Mouse (Mus musculus): ENCODE measurements at regions not wholly inside any gene's neighbourhood (a gene's known extent, or its start where the extent isn't known, plus 50 kb on each side); places are given as distances from the start of the nearest gene placed in this dataset.
"Not testable (repeated sequence)": the region's sequence is repeated elsewhere in the genome, so short reads cannot be mapped to it uniquely, and the experiment has no call there.

DNA sequence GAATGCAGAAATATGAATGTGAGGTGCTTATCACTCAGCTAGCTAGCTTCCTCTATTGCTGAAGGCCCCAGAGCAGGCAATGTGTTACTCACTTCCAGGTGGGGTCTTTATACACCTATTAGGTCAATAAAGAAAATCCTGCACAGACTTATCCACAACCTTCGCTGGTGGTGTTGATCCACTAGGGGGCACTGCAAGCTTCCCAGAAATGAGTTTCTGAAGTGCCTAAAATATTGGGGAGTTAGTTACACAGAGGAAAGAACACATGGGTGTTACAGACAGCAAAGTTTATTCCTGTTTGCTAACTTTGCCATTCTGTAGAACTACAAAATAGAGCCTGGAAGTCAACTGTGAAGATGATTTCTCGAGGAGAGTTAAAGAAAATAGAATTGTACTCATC is 836.9 kb downstream of the Dad1 start:
- not testable (repeated sequence) for H3K4me2 ChIP-seq (ENCODE audit: low read length); H3K4me3 ChIP-seq (replicated peaks; ENCODE audit: low read depth, low read length); H3K9me3 ChIP-seq (replicated peaks; ENCODE audit: low read length); H3K4me1 ChIP-seq (replicated peaks; ENCODE audit: insufficient read depth, low read length); H3K36me3 ChIP-seq (ENCODE audit: insufficient read depth, low read length); H3K27me3 ChIP-seq (ENCODE audit: insufficient read depth, low read length); H3K9ac ChIP-seq (ENCODE audit: low read depth, low read length); H3K27ac ChIP-seq; DNase-seq (ENCODE audit: low spot score); ATAC-seq (replicated peaks; ENCODE audit: low FRiP score, low read depth)
- WGBS: no CpG with 5 or more reads among the region's 2 CpGs

GRCm38 (mm10) chr14:53407500-53408227 is 846.2 kb downstream of the Dad1 start:
- not testable (repeated sequence) for H3K9me3 ChIP-seq (replicated peaks; ENCODE audit: low read length); H3K27ac ChIP-seq; H3K9ac ChIP-seq (ENCODE audit: low read depth, low read length); H3K36me3 ChIP-seq (ENCODE audit: insufficient read depth, low read length); ATAC-seq (replicated peaks; ENCODE audit: low FRiP score, low read depth); H3K4me3 ChIP-seq (replicated peaks; ENCODE audit: low read depth, low read length); H3K27me3 ChIP-seq (ENCODE audit: insufficient read depth, low read length); DNase-seq (ENCODE audit: low spot score); H3K4me1 ChIP-seq (replicated peaks; ENCODE audit: insufficient read depth, low read length); H3K4me2 ChIP-seq (ENCODE audit: low read length)
- 71% methylated on average over 2 of the region's 5 CpGs for WGBS

DNA sequence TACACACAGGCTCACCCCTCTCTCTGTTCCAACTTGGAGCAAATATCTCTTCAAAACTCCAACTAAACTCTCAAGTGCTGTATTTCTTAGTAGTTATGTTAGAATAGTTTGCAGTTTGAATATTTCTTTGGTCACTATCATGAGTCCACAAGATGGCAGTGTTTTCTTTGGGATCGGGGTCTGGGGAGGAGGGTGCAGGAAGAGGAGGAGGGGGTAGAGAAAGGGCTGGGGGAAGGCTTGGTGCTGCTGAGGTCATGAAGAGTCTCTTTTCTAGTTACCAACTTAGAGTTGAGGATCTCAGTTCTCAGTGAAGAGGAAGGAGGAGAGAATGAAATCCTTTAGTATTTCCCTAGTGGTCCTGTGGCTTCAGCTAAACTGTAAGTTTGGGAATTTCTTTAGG is 863.6 kb downstream of the Dad1 start:
- H3K4me3 ChIP-seq (replicated peaks; ENCODE audit: low read depth, low read length); DNase-seq (ENCODE audit: low spot score); H3K27me3 ChIP-seq (ENCODE audit: insufficient read depth, low read length); H3K9me3 ChIP-seq (replicated peaks; ENCODE audit: low read length); H3K9ac ChIP-seq (ENCODE audit: low read depth, low read length); H3K4me1 ChIP-seq (replicated peaks; ENCODE audit: insufficient read depth, low read length); H3K36me3 ChIP-seq (ENCODE audit: insufficient read depth, low read length); H3K27ac ChIP-seq; H3K4me2 ChIP-seq (ENCODE audit: low read length); ATAC-seq (replicated peaks; ENCODE audit: low FRiP score, low read depth): not testable (repeated sequence)
- no CpG with 5 or more reads among the region's 1 CpGs for WGBS

DNA sequence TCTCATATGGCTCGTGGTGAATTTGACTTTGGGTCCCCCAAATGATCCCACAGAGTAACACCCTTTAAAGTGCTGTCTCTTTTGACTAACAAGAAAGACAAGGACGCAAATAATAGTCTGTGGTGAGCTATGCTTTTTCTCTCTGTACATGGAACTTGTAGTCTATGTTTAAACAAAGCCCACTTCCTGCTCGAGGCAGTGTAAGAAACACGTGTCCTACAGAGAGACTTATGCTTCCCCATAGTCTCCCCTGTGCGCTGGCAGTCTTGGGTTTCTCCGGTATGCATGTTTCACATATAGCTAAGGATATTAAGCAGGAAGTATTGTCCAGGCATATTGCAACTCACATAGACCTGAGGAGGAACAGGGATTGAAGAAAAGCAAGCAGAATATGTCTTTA is 879.0 kb upstream of the Olfr1507 start:
- H3K4me3 ChIP-seq (replicated peaks; ENCODE audit: low read depth, low read length); ATAC-seq (replicated peaks; ENCODE audit: low FRiP score, low read depth); H3K9ac ChIP-seq (ENCODE audit: low read depth, low read length); H3K27me3 ChIP-seq (ENCODE audit: insufficient read depth, low read length); H3K9me3 ChIP-seq (replicated peaks; ENCODE audit: low read length); H3K36me3 ChIP-seq (ENCODE audit: insufficient read depth, low read length); H3K4me1 ChIP-seq (replicated peaks; ENCODE audit: insufficient read depth, low read length); H3K27ac ChIP-seq; DNase-seq (ENCODE audit: low spot score); H3K4me2 ChIP-seq (ENCODE audit: low read length): not testable (repeated sequence)
- 83% methylated on average over 5 of the region's 6 CpGs for WGBS

DNA sequence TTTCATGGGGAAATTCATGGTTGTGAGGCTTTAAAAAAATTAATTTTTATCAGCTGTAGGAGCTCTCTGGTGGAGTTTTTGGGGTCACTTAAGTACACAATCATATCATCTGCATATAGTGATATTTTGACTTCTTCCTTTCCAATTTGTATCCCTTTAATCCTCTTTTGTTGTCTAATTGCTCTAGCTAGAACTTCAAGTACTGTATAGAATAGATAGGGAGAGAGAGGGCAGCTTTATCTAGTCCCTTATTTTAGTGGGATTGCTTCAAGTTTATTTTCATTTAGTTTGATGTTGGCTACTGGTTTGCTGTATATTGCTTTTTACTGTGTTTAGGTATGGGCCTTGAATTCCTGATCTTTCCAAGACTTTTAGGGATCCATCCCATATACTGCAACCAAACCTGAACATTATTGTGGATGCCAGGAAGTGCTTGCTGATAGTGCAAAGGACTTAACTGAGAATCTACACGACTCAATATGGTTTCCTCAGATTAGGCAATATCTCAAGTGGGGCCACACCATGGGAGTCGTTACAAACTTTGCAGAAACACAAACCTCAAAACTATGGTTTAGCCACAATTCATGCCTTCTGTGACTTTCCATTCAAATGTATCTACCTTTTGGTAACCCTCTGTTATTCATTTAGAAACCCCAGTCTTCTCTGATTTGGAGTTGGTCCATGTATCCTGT is 878.4 kb upstream of the Olfr1507 start:
- not testable (repeated sequence) for H3K27ac ChIP-seq; ATAC-seq (replicated peaks; ENCODE audit: low FRiP score, low read depth); DNase-seq (ENCODE audit: low spot score); H3K36me3 ChIP-seq (ENCODE audit: insufficient read depth, low read length); H3K9ac ChIP-seq (ENCODE audit: low read depth, low read length); H3K4me3 ChIP-seq (replicated peaks; ENCODE audit: low read depth, low read length); H3K4me1 ChIP-seq (replicated peaks; ENCODE audit: insufficient read depth, low read length); H3K4me2 ChIP-seq (ENCODE audit: low read length); H3K27me3 ChIP-seq (ENCODE audit: insufficient read depth, low read length); H3K9me3 ChIP-seq (replicated peaks; ENCODE audit: low read length)
- no CpG with 5 or more reads among the region's 2 CpGs for WGBS

DNA sequence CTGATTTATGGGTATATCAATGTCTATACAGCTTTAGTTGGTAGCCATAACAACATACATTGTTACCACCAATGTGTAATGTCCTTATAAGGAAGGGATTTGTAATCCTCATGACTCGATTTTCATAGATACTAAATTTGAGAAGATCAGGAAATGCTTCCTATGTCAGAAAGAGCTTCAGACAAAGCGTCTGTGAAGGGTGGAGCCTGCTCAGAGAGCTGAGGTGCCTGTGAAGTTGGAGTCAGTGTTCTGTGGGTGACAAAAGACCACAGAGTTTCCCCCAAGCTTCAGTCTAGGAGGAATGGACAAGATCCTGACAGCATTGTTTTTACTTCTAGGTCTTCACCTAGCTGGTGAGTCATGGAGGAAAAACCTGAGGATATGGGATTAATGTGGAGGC is 874.2 kb upstream of the Olfr1507 start:
- Histone ChIP-seq H3K4me1 (replicated peaks; ENCODE audit: insufficient read depth, low read length) (no peaks in the 10 kb centered on the region), H3K9me3 (replicated peaks; ENCODE audit: low read length) (no peaks in the 10 kb centered on the region), H3K4me3 (replicated peaks; ENCODE audit: low read depth, low read length) (no peak overlapping the region), H3K27ac (no peak overlapping the region), H3K27me3 (ENCODE audit: insufficient read depth, low read length) (no peaks in the 10 kb centered on the region), H3K4me2 (ENCODE audit: low read length) (no peak overlapping the region), H3K9ac (ENCODE audit: low read depth, low read length) (no peak overlapping the region), H3K36me3 (ENCODE audit: insufficient read depth, low read length) (no peaks in the 10 kb centered on the region)
- 46% methylated on average over 2 of the region's 2 CpGs for WGBS
- DNase-seq (ENCODE audit: low spot score) (no peak), ATAC-seq (replicated peaks; ENCODE audit: low FRiP score, low read depth) (no peak)
- no peak for TF ChIP-seq CTCF (IDR thresholded peaks at IDR 0.05; ENCODE audit: low read depth)

- not testable (repeated sequence) for DNase-seq (ENCODE audit: low spot score); H3K27ac ChIP-seq; H3K9me3 ChIP-seq (replicated peaks; ENCODE audit: low read length); H3K4me2 ChIP-seq (ENCODE audit: low read length); H3K4me1 ChIP-seq (replicated peaks; ENCODE audit: insufficient read depth, low read length); ATAC-seq (replicated peaks; ENCODE audit: low FRiP score, low read depth); H3K27me3 ChIP-seq (ENCODE audit: insufficient read depth, low read length); H3K4me3 ChIP-seq (replicated peaks; ENCODE audit: low read depth, low read length); H3K9ac ChIP-seq (ENCODE audit: low read depth, low read length); H3K36me3 ChIP-seq (ENCODE audit: insufficient read depth, low read length)
- WGBS: 60% methylated on average over 1 of the region's 1 CpGs
These were observed 871.9 kb upstream of the Olfr1507 start for GRCm38 (mm10) chr14:53367420-53367819.

DNA sequence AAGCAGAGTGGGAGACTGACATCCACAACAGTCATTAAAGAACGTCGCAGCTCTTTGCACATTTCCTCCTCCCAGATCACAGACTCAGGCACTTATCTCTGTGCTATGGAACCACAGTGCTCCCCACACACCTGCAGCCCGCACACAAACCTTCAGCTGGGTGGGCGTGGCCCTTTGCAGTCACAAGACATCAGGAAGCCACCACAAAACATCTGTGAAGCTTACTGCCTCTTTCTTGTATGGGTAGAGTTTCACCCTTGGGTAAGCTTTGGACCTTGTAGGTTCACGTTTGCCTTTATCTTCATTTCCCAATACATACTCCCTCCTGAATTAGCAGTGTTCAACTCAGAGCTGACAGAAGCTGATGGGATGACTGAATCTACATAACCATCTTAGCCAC is 868.4 kb upstream of the Olfr1507 start:
- not testable (repeated sequence) for ATAC-seq (replicated peaks; ENCODE audit: low FRiP score, low read depth); H3K27ac ChIP-seq; DNase-seq (ENCODE audit: low spot score); H3K9me3 ChIP-seq (replicated peaks; ENCODE audit: low read length); H3K4me2 ChIP-seq (ENCODE audit: low read length); H3K4me3 ChIP-seq (replicated peaks; ENCODE audit: low read depth, low read length); H3K9ac ChIP-seq (ENCODE audit: low read depth, low read length); H3K36me3 ChIP-seq (ENCODE audit: insufficient read depth, low read length); H3K4me1 ChIP-seq (replicated peaks; ENCODE audit: insufficient read depth, low read length); H3K27me3 ChIP-seq (ENCODE audit: insufficient read depth, low read length)
- 73% methylated on average over 5 of the region's 5 CpGs for WGBS

- H3K4me2 ChIP-seq (ENCODE audit: low read length); H3K4me1 ChIP-seq (replicated peaks; ENCODE audit: insufficient read depth, low read length); H3K36me3 ChIP-seq (ENCODE audit: insufficient read depth, low read length); H3K4me3 ChIP-seq (replicated peaks; ENCODE audit: low read depth, low read length); H3K9me3 ChIP-seq (replicated peaks; ENCODE audit: low read length); DNase-seq (ENCODE audit: low spot score); ATAC-seq (replicated peaks; ENCODE audit: low FRiP score, low read depth); H3K27me3 ChIP-seq (ENCODE audit: insufficient read depth, low read length); H3K9ac ChIP-seq (ENCODE audit: low read depth, low read length); H3K27ac ChIP-seq: not testable (repeated sequence)
- 86% methylated on average over 2 of the region's 2 CpGs for WGBS
These were observed 866.5 kb upstream of the Olfr1507 start for GRCm38 (mm10) chr14:53362054-53362453.

All from kidney, postnatal 0 days (tissue).